Mouse (Mus musculus) forebrain, embryonic 16.5 days (tissue): ENCODE data around the gene Ubap2. TPM values are rescaled to one million over a fixed set of nuclear protein-coding genes. Genes with fewer than 3 reads are reported as not detected.
A peak's percentile ranks its signal among the peaks of the same experiment; 100 is the strongest.

Experiments used
- ATAC-seq: fragments of 200-750 bp; cut with Nextera tagmentation; 2 replicates; pipeline ENCODE4 v1.8.0; 2017; ENCODE audit warnings: mild to moderate bottlenecking, moderate library complexity
- H3K27ac ChIP-seq: fragments of 300-500 bp; sonication (generic); 2 replicates; pipeline ENCODE4 v1.5.1; 2014; ENCODE audit warnings: low read length, control low read depth
- H3K27me3 ChIP-seq: fragments of 300-500 bp; sonication (generic); replicated peaks from 2 replicates; pipeline ENCODE4 v1.6.1; 2014; ENCODE audit warnings: low read length; ENCODE audit not compliant: control insufficient read depth, insufficient read depth
- H3K36me3 ChIP-seq: fragments of 300-500 bp; sonication (generic); 2 replicates; pipeline ENCODE4 v1.6.1; 2014; ENCODE audit not compliant: control insufficient read depth, insufficient read depth
- H3K4me1 ChIP-seq: fragments of 300-500 bp; sonication (generic); replicated peaks from 2 replicates; pipeline ENCODE4 v1.6.1; 2014; ENCODE audit warnings: low read length; ENCODE audit not compliant: control insufficient read depth, insufficient read depth
- H3K4me2 ChIP-seq: fragments of 300-500 bp; sonication (generic); 2 replicates; pipeline ENCODE4 v1.6.1; 2014; ENCODE audit warnings: mild to moderate bottlenecking, low read length, control low read depth
- H3K4me3 ChIP-seq: fragments of 300-500 bp; sonication (generic); replicated peaks from 2 replicates; pipeline ENCODE4 v1.5.1; 2014; ENCODE audit warnings: mild to moderate bottlenecking, low read length, control low read depth
- H3K9ac ChIP-seq: fragments of 300-500 bp; sonication (generic); replicated peaks from 2 replicates; pipeline ENCODE4 v1.6.1; 2014; ENCODE audit warnings: low read depth, low read length, control low read depth
- H3K9me3 ChIP-seq: fragments of 300-500 bp; sonication (generic); 2 replicates; pipeline ENCODE4 v1.6.1; 2016; ENCODE audit warnings: low read length; ENCODE audit not compliant: control insufficient read depth
- WGBS: fragments of 180-500 bp; shearing (Covaris S2); extraction: QIAGEN DNeasy Blood & Tissue Kit; methylation state at CpG from one replicate; pipeline ENCODE4 v1.1.7; 2014; 5-methylcytosine and 5-hydroxymethylcytosine counted together
- polyA plus RNA-seq: library from polyadenylated mRNA; unstranded; fragments of >200 nt; fragmentation: Nextera tagmentation; extraction: Ambion mirVana; gene quantifications from 2 replicates; pipeline ENCODE4 v1.2.1, GENCODE M21; 2015

Ubap2 gene
- polyA plus RNA-seq, 1 experiment from 2014 or later = 62.5 TPM

GRCm38 (mm10) chr4:41192544-41193512 is 82.1 kb downstream of the Ubap2 start:
- no peak overlapping the region for H3K4me3 ChIP-seq
- WGBS = 74% methylated on average over 14 of the region's 14 CpGs
- H3K36me3 ChIP-seq = peaks cover 42% of the 10 kb centered on the region

DNA sequence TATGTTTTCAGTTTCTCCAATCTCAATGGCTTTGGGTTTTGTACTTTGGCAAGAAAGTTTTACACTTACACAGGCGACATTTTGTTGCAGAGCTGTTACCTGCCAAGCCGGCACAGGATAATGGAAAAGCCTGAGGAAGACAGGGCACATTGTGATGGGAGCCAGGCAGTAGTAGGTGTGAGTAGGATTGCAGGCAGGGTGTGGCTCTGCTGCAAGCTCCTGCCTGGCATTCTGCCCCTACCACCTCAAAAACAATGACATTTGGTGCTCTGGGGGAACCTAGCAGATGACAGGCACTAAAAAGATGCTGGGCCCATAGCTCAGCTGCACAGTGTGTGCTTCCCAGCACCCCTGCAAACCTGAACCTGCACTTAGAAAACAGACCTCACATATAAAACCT is 85.1 kb downstream of the Ubap2 start:
- 89% methylated on average over 2 of the region's 2 CpGs for WGBS
- Histone ChIP-seq H3K9me3 (no peaks in the 10 kb centered on the region), H3K4me1 (0 out of 2 replicates have a peak, but pooled peaks cover 3% of the 10 kb centered on the region), H3K36me3 (peaks cover 27% of the 10 kb centered on the region), H3K27me3 (no peaks in the 10 kb centered on the region), H3K9ac (no peak overlapping the region), H3K4me2 (no peak overlapping the region), H3K27ac (no peak overlapping the region), H3K4me3 (no peak overlapping the region)
- no peak for ATAC-seq

More at GRCm38 (mm10) chr4:41192544-41193512, 82.1 kb downstream of the Ubap2 start:
- H3K4me2 ChIP-seq = no peak overlapping the region
- no peaks in the 10 kb centered on the region for H3K9me3 ChIP-seq
- peaks cover 7% of the 10 kb centered on the region for H3K4me1 ChIP-seq
- no peak for ATAC-seq
- H3K9ac ChIP-seq = no peak overlapping the region
- no peak overlapping the region for H3K27ac ChIP-seq
- H3K27me3 ChIP-seq = no peaks in the 10 kb centered on the region

GRCm38 (mm10) chr4:41179825-41180725 is 94.9 kb downstream of the Ubap2 start:
- no peak overlapping the region for H3K4me2 ChIP-seq
- H3K27ac ChIP-seq = no peak overlapping the region
- peaks cover 7% of the 10 kb centered on the region; the same call in 1 of the 2 replicates for H3K36me3 ChIP-seq
- H3K4me3 ChIP-seq = no peak overlapping the region
- no peaks in the 10 kb centered on the region for H3K9me3 ChIP-seq
- H3K27me3 ChIP-seq = no peaks in the 10 kb centered on the region
- 78% methylated on average over 15 of the region's 15 CpGs for WGBS
- no peak overlapping the region for H3K9ac ChIP-seq
- ATAC-seq = no peak
- no peaks in the 10 kb centered on the region for H3K4me1 ChIP-seq

DNA sequence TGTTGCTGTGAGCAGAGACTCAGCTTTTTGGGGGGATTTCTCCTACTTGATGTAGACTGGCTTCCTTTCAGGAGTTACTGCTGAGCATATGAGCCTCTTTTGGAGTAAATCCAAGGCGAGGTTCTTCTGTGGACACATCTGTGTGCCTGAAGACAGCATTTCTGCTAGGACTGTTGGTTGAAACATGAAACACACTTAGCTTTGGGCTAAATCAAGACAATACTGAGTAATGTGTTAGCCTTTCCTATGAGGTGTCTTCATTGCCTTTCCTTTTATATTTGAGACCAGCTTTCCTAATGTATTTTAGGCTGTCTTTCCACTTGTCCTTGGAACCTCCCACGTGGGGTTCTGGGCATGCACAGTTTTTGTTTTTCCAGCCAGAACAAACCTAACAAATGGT is 100.3 kb downstream of the Ubap2 start:
- Histone ChIP-seq H3K9me3 (no peaks in the 10 kb centered on the region), H3K4me3 (no peak overlapping the region), H3K4me2 (no peak overlapping the region), H3K4me1 (no peaks in the 10 kb centered on the region), H3K27me3 (no peaks in the 10 kb centered on the region), H3K36me3 (peaks cover 5% of the 10 kb centered on the region; the same call in 1 of the 2 replicates), H3K27ac (no peak overlapping the region), H3K9ac (no peak overlapping the region)
- WGBS = 83% methylated on average over 2 of the region's 2 CpGs
- ATAC-seq = no peak

GRCm38 (mm10) chr4:41170970-41171369 is 104.0 kb downstream of the Ubap2 start:
- H3K4me2 ChIP-seq = no peak overlapping the region
- peaks cover 4% of the 10 kb centered on the region; the same call in 1 of the 2 replicates for H3K36me3 ChIP-seq
- peaks cover 6% of the 10 kb centered on the region for H3K4me1 ChIP-seq
- no peaks in the 10 kb centered on the region for H3K27me3 ChIP-seq
- no peak overlapping the region for H3K27ac ChIP-seq
- H3K4me3 ChIP-seq = no peak overlapping the region
- no peak for ATAC-seq
- 83% methylated on average over 2 of the region's 2 CpGs for WGBS
- H3K9ac ChIP-seq = no peak overlapping the region
- no peaks in the 10 kb centered on the region for H3K9me3 ChIP-seq

- Histone ChIP-seq H3K36me3 (peaks cover 4% of the 10 kb centered on the region; the same call in 1 of the 2 replicates), H3K4me1 (peaks cover 6% of the 10 kb centered on the region), H3K27ac (peak overlapping the region; percentile 75; the same call in 1 of the 2 replicates), H3K4me3 (no peak overlapping the region), H3K27me3 (no peaks in the 10 kb centered on the region), H3K9me3 (no peaks in the 10 kb centered on the region), H3K9ac (no peak overlapping the region), H3K4me2 (no peak overlapping the region)
- peak; percentile 62 for ATAC-seq
- 64% methylated on average over 6 of the region's 6 CpGs for WGBS
Observed at GRCm38 (mm10) chr4:41165693-41166475, 109.1 kb downstream of the Ubap2 start.

- ATAC-seq = no peak
- Histone ChIP-seq H3K4me2 (no peak overlapping the region), H3K9me3 (no peaks in the 10 kb centered on the region), H3K9ac (no peak overlapping the region), H3K4me3 (no peak overlapping the region), H3K4me1 (peaks cover 6% of the 10 kb centered on the region), H3K27me3 (no peaks in the 10 kb centered on the region), H3K36me3 (peaks cover 4% of the 10 kb centered on the region; the same call in 1 of the 2 replicates), H3K27ac (peak overlapping the region; percentile 30; the same call in 1 of the 2 replicates)
- 26% methylated on average over 2 of the region's 2 CpGs for WGBS
Observed at GRCm38 (mm10) chr4:41164974-41165373, 110.0 kb downstream of the Ubap2 start.

GRCm38 (mm10) chr4:41161232-41161631 is 113.7 kb downstream of the Ubap2 start:
- no peaks in the 10 kb centered on the region for H3K27me3 ChIP-seq
- no peak overlapping the region for H3K27ac ChIP-seq
- no peaks in the 10 kb centered on the region for H3K9me3 ChIP-seq
- no peak overlapping the region for H3K4me2 ChIP-seq
- no peak overlapping the region for H3K4me3 ChIP-seq
- H3K36me3 ChIP-seq = no peaks in the 10 kb centered on the region
- no peak overlapping the region for H3K9ac ChIP-seq
- 96% methylated on average over 3 of the region's 3 CpGs for WGBS
- H3K4me1 ChIP-seq = peaks cover 2% of the 10 kb centered on the region
- no peak for ATAC-seq
